8 mouse cellular contexts compared by ENCODE assay signal in genomic region chr16:55894536-55894892, GRCm38 (mm10). TPM values are rescaled to one million over a fixed set of nuclear protein-coding genes. Genes with fewer than 3 reads are reported as not detected.
DNase-seq lines count a peak whose midpoint lies in the region; ATAC-seq lines count a peak whose summit lies in the region.

No protein-coding gene starts in this region.

- peak; percentile 40 for DNase-seq in embryo, embryonic 10.5 days (ENCODE audit: low spot score)
- no peak for DNase-seq in embryo, embryonic 11 days
- peak; percentile 76 for DNase-seq in 416B (ENCODE audit: low read depth)
- DNase-seq in hindbrain, embryonic 14.5 days (ENCODE audit: low spot score) = peak; percentile 31
- no peak for DNase-seq in ovary, postnatal 14 days (ENCODE audit: low spot score)

- H3K4me2 ChIP-seq in hindbrain, embryonic 14.5 days (replicated peaks) = peak overlapping the region; percentile 77
- H3K4me2 ChIP-seq in liver, embryonic 16.5 days (ENCODE audit: low read depth, low read length) = peak overlapping the region; percentile 99
- peak overlapping the region; percentile 80 for H3K4me2 ChIP-seq in neural tube, embryonic 13.5 days

- H3K9me3 ChIP-seq in hindbrain, embryonic 14.5 days (ENCODE audit: control insufficient read depth, low read length) = no peaks in the 10 kb centered on the region
- H3K9me3 ChIP-seq in liver, embryonic 16.5 days (replicated peaks; ENCODE audit: control insufficient read depth, low read length) = no peaks in the 10 kb centered on the region
- no peaks in the 10 kb centered on the region for H3K9me3 ChIP-seq in neural tube, embryonic 13.5 days

- H3K27ac ChIP-seq in brown adipose tissue, adult 24 weeks (replicated peaks; ENCODE audit: low read depth, low read length) = no peak overlapping the region
- peak overlapping the region; percentile 88 for H3K27ac ChIP-seq in hindbrain, embryonic 14.5 days
- H3K27ac ChIP-seq in liver, embryonic 16.5 days (ENCODE audit: low read length) = peak overlapping the region; percentile 81
- peak overlapping the region; percentile 90 for H3K27ac ChIP-seq in neural tube, embryonic 13.5 days (replicated peaks)

- H3K27me3 ChIP-seq in hindbrain, embryonic 14.5 days (ENCODE audit: control insufficient read depth, insufficient read depth, low read length) = no peaks in the 10 kb centered on the region
- no peaks in the 10 kb centered on the region for H3K27me3 ChIP-seq in liver, embryonic 16.5 days (ENCODE audit: control insufficient read depth, insufficient read depth, low read depth, low read length)
- no peaks in the 10 kb centered on the region for H3K27me3 ChIP-seq in neural tube, embryonic 13.5 days

- peak overlapping the region; percentile 91 for H3K9ac ChIP-seq in hindbrain, embryonic 14.5 days
- H3K9ac ChIP-seq in liver, embryonic 16.5 days (ENCODE audit: low read depth, low read length) = peak overlapping the region; percentile 75
- peak overlapping the region; percentile 80 for H3K9ac ChIP-seq in neural tube, embryonic 13.5 days

- no peaks in the 10 kb centered on the region for H3K4me1 ChIP-seq in brown adipose tissue, adult 24 weeks (ENCODE audit: control insufficient read depth, insufficient read depth, insufficient read length, low read length)
- peaks cover 20% of the 10 kb centered on the region for H3K4me1 ChIP-seq in hindbrain, embryonic 14.5 days (replicated peaks; ENCODE audit: control insufficient read depth, insufficient read depth, low read length)
- H3K4me1 ChIP-seq in liver, embryonic 16.5 days (ENCODE audit: control insufficient read depth, low read depth, low read length) = peaks cover 31% of the 10 kb centered on the region
- peaks cover 15% of the 10 kb centered on the region for H3K4me1 ChIP-seq in neural tube, embryonic 13.5 days (replicated peaks)

- H3K36me3 ChIP-seq in hindbrain, embryonic 14.5 days (replicated peaks; ENCODE audit: control insufficient read depth, insufficient read depth) = peaks cover 6% of the 10 kb centered on the region
- no peaks in the 10 kb centered on the region for H3K36me3 ChIP-seq in liver, embryonic 16.5 days (ENCODE audit: control insufficient read depth, insufficient read depth)
- H3K36me3 ChIP-seq in neural tube, embryonic 13.5 days = peaks cover 12% of the 10 kb centered on the region

- peak overlapping the region; percentile 70 for H3K4me3 ChIP-seq in brown adipose tissue, adult 24 weeks (ENCODE audit: insufficient read depth, low read depth, low read length)
- H3K4me3 ChIP-seq in hindbrain, embryonic 14.5 days (replicated peaks; ENCODE audit: low read length) = peak overlapping the region; percentile 84
- H3K4me3 ChIP-seq in liver, embryonic 16.5 days (ENCODE audit: low read depth, low read length) = peak overlapping the region; percentile 86
- peak overlapping the region; percentile 69 for H3K4me3 ChIP-seq in neural tube, embryonic 13.5 days

- ATAC-seq in hindbrain, embryonic 14.5 days (ENCODE audit: low FRiP score) = no peak
- ATAC-seq in liver, embryonic 16.5 days (ENCODE audit: low read depth) = peak; percentile 28
- no peak; the same call in 1 of the 2 replicates for ATAC-seq in neural tube, embryonic 13.5 days (ENCODE audit: low read depth)

- 0% methylated on average over 4 of the region's 4 CpGs for WGBS in hindbrain, embryonic 14.5 days
- 1% methylated on average over 4 of the region's 4 CpGs for WGBS in liver, embryonic 16.5 days (ENCODE audit: insufficient replicate concordance)
- WGBS in neural tube, embryonic 13.5 days = 2% methylated on average over 4 of the region's 4 CpGs

RNA-seq across cellular contexts. Expression of gene Nxpe3, which starts 0.6 kb away (rescaled TPM):
- polyA plus RNA-seq in brown adipose tissue, adult 24 weeks (2012; ENCODE audit: insufficient read depth, insufficient read length, missing spikeins) = 0.17 TPM in 1 of 2 replicates, not detected in the other
- polyA plus RNA-seq in hindbrain, embryonic 14.5 days (2014; fragmentation: Nextera tagmentation; extraction: Ambion mirVana) = 1.3 and 1.9 TPM in 2 replicates
- polyA plus RNA-seq in liver, embryonic 16.5 days (2015; fragmentation: Nextera tagmentation; extraction: Ambion mirVana) = 0.60 and 0.64 TPM in 2 replicates
- 1.0 and 1.4 TPM in 2 replicates for polyA plus RNA-seq in neural tube, embryonic 13.5 days (2015; fragmentation: Nextera tagmentation; extraction: Ambion mirVana)

RNA-seq across cellular contexts. Expression of gene Cep97, which starts 40.1 kb away (rescaled TPM):
- 1.4 and 2.0 TPM in 2 replicates for polyA plus RNA-seq in brown adipose tissue, adult 24 weeks (2012; ENCODE audit: insufficient read depth, insufficient read length, missing spikeins)
- 12.7 and 15.6 TPM in 2 replicates for polyA plus RNA-seq in hindbrain, embryonic 14.5 days (2014; fragmentation: Nextera tagmentation; extraction: Ambion mirVana)
- polyA plus RNA-seq in liver, embryonic 16.5 days (2015; fragmentation: Nextera tagmentation; extraction: Ambion mirVana) = 3.5 and 3.7 TPM in 2 replicates
- polyA plus RNA-seq in neural tube, embryonic 13.5 days (2015; fragmentation: Nextera tagmentation; extraction: Ambion mirVana) = 13.1 and 16.6 TPM in 2 replicates

RNA-seq across cellular contexts. Expression of gene Nfkbiz, which starts 55.8 kb away (rescaled TPM):
- 4.2 and 6.9 TPM in 2 replicates for polyA plus RNA-seq in brown adipose tissue, adult 24 weeks (2012; ENCODE audit: insufficient read depth, insufficient read length, missing spikeins)
- polyA plus RNA-seq in hindbrain, embryonic 14.5 days (2014; fragmentation: Nextera tagmentation; extraction: Ambion mirVana) = 2.0 TPM in 2 replicates
- 2.2 and 2.3 TPM in 2 replicates for polyA plus RNA-seq in liver, embryonic 16.5 days (2015; fragmentation: Nextera tagmentation; extraction: Ambion mirVana)
- 1.7 and 2.2 TPM in 2 replicates for polyA plus RNA-seq in neural tube, embryonic 13.5 days (2015; fragmentation: Nextera tagmentation; extraction: Ambion mirVana)

Comparison
In these comparisons a context has a peak if more than half of its experiments do, and no peak if none do; other contexts are left out.
1. DNase-seq: peak in embryo, embryonic 10.5 days (single experiment), 416B (single experiment) and hindbrain, embryonic 14.5 days (single experiment); none in embryo, embryonic 11 days (single experiment) and ovary, postnatal 14 days (single experiment).
2. Peak in every context shown above with its lines, with median percentiles within 50 percentile points of each other: H3K4me3 ChIP-seq, H3K4me2 ChIP-seq and H3K9ac ChIP-seq.